Mouse (Mus musculus): ENCODE data around the gene Olfr221. TPM values are rescaled to one million over a fixed set of nuclear protein-coding genes. Genes with fewer than 3 reads are reported as not detected.
A peak's percentile ranks its signal among the peaks of the same experiment; 100 is the strongest.

Gene Olfr221
- polyA plus RNA-seq, 1 experiment, result not detected

- no peaks in the 10 kb centered on the region for H3K4me1 ChIP-seq (ENCODE audit: control insufficient read depth, insufficient read depth, insufficient read length, low read length)
- no peak overlapping the region for H3K27ac ChIP-seq (replicated peaks; ENCODE audit: low read depth, low read length)
Observed at GRCm38 (mm10) chr14:52003981-52004495, 38.2 kb downstream of the Olfr221 start.

GRCm38 (mm10) chr14:51997483-51997882 is 44.8 kb downstream of the Olfr221 start:
- Histone ChIP-seq H3K4me1 (ENCODE audit: control insufficient read depth, insufficient read depth, insufficient read length, low read length) (no peaks in the 10 kb centered on the region), H3K4me3 (ENCODE audit: insufficient read depth, low read depth, low read length) (no peak overlapping the region), H3K27ac (replicated peaks; ENCODE audit: low read depth, low read length) (no peak overlapping the region)

More at GRCm38 (mm10) chr14:52003981-52004495, 38.2 kb downstream of the Olfr221 start:
- no peak overlapping the region for H3K4me3 ChIP-seq (ENCODE audit: insufficient read depth, low read depth, low read length)

- Histone ChIP-seq H3K4me3 (ENCODE audit: insufficient read depth, low read depth, low read length) (no peak overlapping the region), H3K4me1 (ENCODE audit: control insufficient read depth, insufficient read depth, insufficient read length, low read length) (no peaks in the 10 kb centered on the region), H3K27ac (replicated peaks; ENCODE audit: low read depth, low read length) (no peak overlapping the region)
Observed at GRCm38 (mm10) chr14:51996866-51997265, 45.4 kb downstream of the Olfr221 start.

GRCm38 (mm10) chr14:51996231-51996841 is 45.9 kb downstream of the Olfr221 start:
- Histone ChIP-seq H3K4me3 (ENCODE audit: insufficient read depth, low read depth, low read length) (no peak overlapping the region), H3K27ac (replicated peaks; ENCODE audit: low read depth, low read length) (no peak overlapping the region), H3K4me1 (ENCODE audit: control insufficient read depth, insufficient read depth, insufficient read length, low read length) (no peaks in the 10 kb centered on the region)

GRCm38 (mm10) chr14:51995219-51995871 is 46.9 kb downstream of the Olfr221 start:
- no peak overlapping the region for H3K27ac ChIP-seq (replicated peaks; ENCODE audit: low read depth, low read length)
- H3K4me3 ChIP-seq (ENCODE audit: insufficient read depth, low read depth, low read length), result no peak overlapping the region
- H3K4me1 ChIP-seq (ENCODE audit: control insufficient read depth, insufficient read depth, insufficient read length, low read length), result no peaks in the 10 kb centered on the region

- no peaks in the 10 kb centered on the region for H3K4me1 ChIP-seq (ENCODE audit: control insufficient read depth, insufficient read depth, insufficient read length, low read length)
- H3K27ac ChIP-seq (replicated peaks; ENCODE audit: low read depth, low read length), result no peak overlapping the region
- no peak overlapping the region for H3K4me3 ChIP-seq (ENCODE audit: insufficient read depth, low read depth, low read length)
Observed at GRCm38 (mm10) chr14:51994453-51994852, 47.8 kb downstream of the Olfr221 start.

- Histone ChIP-seq H3K4me1 (ENCODE audit: control insufficient read depth, insufficient read depth, insufficient read length, low read length) (peaks cover 2% of the 10 kb centered on the region; the same call in 1 of the 2 replicates), H3K27ac (replicated peaks; ENCODE audit: low read depth, low read length) (no peak overlapping the region), H3K4me3 (ENCODE audit: insufficient read depth, low read depth, low read length) (no peak overlapping the region)
Observed at GRCm38 (mm10) chr14:51989461-51989970, 52.7 kb downstream of the Olfr221 start.

GRCm38 (mm10) chr14:51988731-51989130 is 53.5 kb downstream of the Olfr221 start:
- Histone ChIP-seq H3K27ac (replicated peaks; ENCODE audit: low read depth, low read length) (no peak overlapping the region), H3K4me3 (ENCODE audit: insufficient read depth, low read depth, low read length) (no peak overlapping the region), H3K4me1 (ENCODE audit: control insufficient read depth, insufficient read depth, insufficient read length, low read length) (peaks cover 2% of the 10 kb centered on the region; the same call in 1 of the 2 replicates)

GRCm38 (mm10) chr14:51987177-51987576 is 55.1 kb downstream of the Olfr221 start:
- Histone ChIP-seq H3K4me1 (ENCODE audit: control insufficient read depth, insufficient read depth, insufficient read length, low read length) (peaks cover 2% of the 10 kb centered on the region; the same call in 1 of the 2 replicates), H3K27ac (replicated peaks; ENCODE audit: low read depth, low read length) (no peak overlapping the region), H3K4me3 (ENCODE audit: insufficient read depth, low read depth, low read length) (no peak overlapping the region)

- H3K27ac ChIP-seq (replicated peaks; ENCODE audit: low read depth, low read length), result peak overlapping the region; percentile 83; the same call in 1 of the 2 replicates
- peaks cover 2% of the 10 kb centered on the region; the same call in 1 of the 2 replicates for H3K4me1 ChIP-seq (ENCODE audit: control insufficient read depth, insufficient read depth, insufficient read length, low read length)
- peak overlapping the region; percentile 85 for H3K4me3 ChIP-seq (ENCODE audit: insufficient read depth, low read depth, low read length)
Observed at GRCm38 (mm10) chr14:51986153-51986505, 56.1 kb downstream of the Olfr221 start.

- Histone ChIP-seq H3K27ac (replicated peaks; ENCODE audit: low read depth, low read length) (peak overlapping the region; percentile 83), H3K4me1 (ENCODE audit: control insufficient read depth, insufficient read depth, insufficient read length, low read length) (peaks cover 2% of the 10 kb centered on the region; the same call in 1 of the 2 replicates), H3K4me3 (ENCODE audit: insufficient read depth, low read depth, low read length) (peak overlapping the region; percentile 85)
Observed at GRCm38 (mm10) chr14:51985301-51986152, 56.7 kb downstream of the Olfr221 start.

- H3K4me3 ChIP-seq (ENCODE audit: insufficient read depth, low read depth, low read length), result peak within 1 kb of the TSS; percentile 85
- H3K4me1 ChIP-seq (ENCODE audit: control insufficient read depth, insufficient read depth, insufficient read length, low read length), result peaks cover 2% of the 10 kb centered on the region; the same call in 1 of the 2 replicates
- H3K27ac ChIP-seq (replicated peaks; ENCODE audit: low read depth, low read length), result peak within 1 kb of the TSS; percentile 83
Observed at GRCm38 (mm10) chr14:51984247-51985231, 57.7 kb downstream of the Olfr221 start, which contains the start of gene Arhgef40. Gene Arhgef40, plus strand, starts transcription at chr14:51984719.
